Mouse (Mus musculus) forebrain, embryonic 11.5 days (tissue): ENCODE results near the gene Olfr95. TPM values are rescaled to one million over a fixed set of nuclear protein-coding genes. Genes with fewer than 3 reads are reported as not detected.
A peak's percentile ranks its signal among the peaks of the same experiment; 100 is the strongest.
"Not testable (repeated sequence)": the region's sequence is repeated elsewhere in the genome, so short reads cannot be mapped to it uniquely, and the experiment has no call there.

Experiments used
- ATAC-seq: fragments of 200-750 bp; cut with Nextera tagmentation; replicated peaks from 2 replicates; pipeline ENCODE4 v1.8.0; 2017; ENCODE audit warnings: moderate TSS enrichment; ENCODE audit not compliant: low FRiP score
- DNase-seq: peaks from one replicate; pipeline ENCODE4 v3.0.0-alpha.2; 2017; ENCODE audit warnings: low spot score
- H3K27ac ChIP-seq: fragments of 300-500 bp; sonication (generic); 2 replicates; pipeline ENCODE4 v1.5.1; 2014; ENCODE audit warnings: low read depth, low read length
- H3K27me3 ChIP-seq: fragments of 300-500 bp; sonication (generic); 2 replicates; pipeline ENCODE4 v1.6.1; 2014; ENCODE audit warnings: mild to moderate bottlenecking, low read length, mixed read lengths; ENCODE audit not compliant: control insufficient read depth, insufficient read depth
- H3K36me3 ChIP-seq: fragments of 300-500 bp; sonication (generic); 2 replicates; pipeline ENCODE4 v1.6.1; 2014; ENCODE audit warnings: mild to moderate bottlenecking, low read length, moderate library complexity, mixed read lengths; ENCODE audit not compliant: control insufficient read depth, insufficient read depth
- H3K4me1 ChIP-seq: fragments of 300-500 bp; sonication (generic); replicated peaks from 2 replicates; pipeline ENCODE4 v1.6.1; 2014; ENCODE audit warnings: low read length, mixed read lengths; ENCODE audit not compliant: control insufficient read depth, insufficient read depth
- H3K4me2 ChIP-seq: fragments of 300-500 bp; sonication (generic); 2 replicates; pipeline ENCODE4 v1.6.1; 2014; ENCODE audit warnings: low read depth, mild to moderate bottlenecking, low read length, moderate library complexity, mixed read lengths; ENCODE audit not compliant: severe bottlenecking
- H3K4me3 ChIP-seq: fragments of 300-500 bp; sonication (generic); 2 replicates; pipeline ENCODE4 v1.5.1; 2014; ENCODE audit warnings: low read depth, low read length
- H3K9ac ChIP-seq: fragments of 300-500 bp; sonication (generic); 2 replicates; pipeline ENCODE4 v1.6.1; 2014; ENCODE audit warnings: low read length
- H3K9me3 ChIP-seq: fragments of 300-500 bp; sonication (generic); 2 replicates; pipeline ENCODE4 v1.6.1; 2016; ENCODE audit warnings: low read length, mixed read lengths; ENCODE audit not compliant: control insufficient read depth
- WGBS: fragments of 180-500 bp; shearing (Covaris S2); extraction: QIAGEN DNeasy Blood & Tissue Kit; methylation state at CpG from one replicate; pipeline ENCODE4 v1.1.7; 2014; 5-methylcytosine and 5-hydroxymethylcytosine counted together
- polyA plus RNA-seq: library from polyadenylated mRNA; unstranded; fragments of >200 nt; fragmentation: Nextera tagmentation; extraction: Ambion mirVana; gene quantifications from 2 replicates; pipeline ENCODE4 v1.2.1, GENCODE M21; 2014

The Olfr95 gene
- not detected in 2 replicates for polyA plus RNA-seq

GRCm38 (mm10) chr17:37213018-37213417 lies at the start of gene Olfr95:
Gene Olfr95, minus strand, starts transcription at chr17:37213118.
- H3K4me1 ChIP-seq = no peaks in the 10 kb centered on the region
- H3K9me3 ChIP-seq = no peaks in the 10 kb centered on the region
- H3K36me3 ChIP-seq = no peaks in the 10 kb centered on the region
- no peak for ATAC-seq
- no peak within 1 kb of the TSS for H3K27ac ChIP-seq
- H3K27me3 ChIP-seq = peaks cover 6% of the 10 kb centered on the region; the same call in 1 of the 2 replicates
- 81% methylated on average over 3 of the region's 3 CpGs for WGBS
- no peak within 1 kb of the TSS for H3K4me2 ChIP-seq
- H3K4me3 ChIP-seq = no peak within 1 kb of the TSS
- H3K9ac ChIP-seq = no peak within 1 kb of the TSS
- DNase-seq = no peak

GRCm38 (mm10) chr17:37250544-37250943 lies 37.6 kb upstream of the Olfr95 start:
- H3K36me3 ChIP-seq = no peaks in the 10 kb centered on the region
- no peaks in the 10 kb centered on the region for H3K4me1 ChIP-seq
- H3K27me3 ChIP-seq = no peaks in the 10 kb centered on the region
- no peak overlapping the region for H3K4me3 ChIP-seq
- no peak overlapping the region for H3K9ac ChIP-seq
- H3K9me3 ChIP-seq = no peaks in the 10 kb centered on the region
- H3K27ac ChIP-seq = no peak overlapping the region
- DNase-seq (no peak), ATAC-seq (no peak)
- no peak overlapping the region for H3K4me2 ChIP-seq
- WGBS = 4% methylated on average over 1 of the region's 1 CpGs

GRCm38 (mm10) chr17:37249460-37249859 lies 36.5 kb upstream of the Olfr95 start:
- ATAC-seq (no peak), DNase-seq (no peak)
- Histone ChIP-seq H3K36me3 (no peaks in the 10 kb centered on the region), H3K27ac (no peak overlapping the region), H3K4me3 (no peak overlapping the region), H3K9me3 (no peaks in the 10 kb centered on the region), H3K27me3 (no peaks in the 10 kb centered on the region), H3K4me1 (no peaks in the 10 kb centered on the region), H3K9ac (no peak overlapping the region), H3K4me2 (no peak overlapping the region)

DNA sequence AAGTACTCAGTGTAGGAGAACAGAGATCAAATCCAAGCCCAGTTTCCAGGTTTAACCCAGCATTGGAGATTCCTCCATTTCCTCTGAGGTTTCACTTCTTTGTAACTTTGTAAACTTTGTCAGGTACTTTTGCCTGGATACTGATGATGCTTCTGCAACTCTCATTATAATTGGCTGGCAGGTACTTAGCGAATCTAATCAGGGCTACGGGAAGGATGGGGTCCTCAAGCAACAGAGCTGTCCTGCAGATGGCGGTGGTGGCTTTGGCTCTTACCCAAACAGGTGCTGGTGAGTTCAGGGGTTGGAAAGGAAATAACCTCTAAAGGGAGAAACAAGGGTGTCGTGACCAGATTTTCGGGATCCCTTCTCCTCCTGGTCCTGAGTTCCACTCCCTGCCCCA lies 33.8 kb upstream of the Olfr95 start:
- no peak overlapping the region for H3K4me3 ChIP-seq
- no peak for DNase-seq
- no peak overlapping the region for H3K27ac ChIP-seq
- peak; percentile 56; the same call in 1 of the 2 replicates for ATAC-seq
- no peak overlapping the region for H3K9ac ChIP-seq
- no peaks in the 10 kb centered on the region for H3K9me3 ChIP-seq
- WGBS = 30% methylated on average over 5 of the region's 5 CpGs
- H3K27me3 ChIP-seq = no peaks in the 10 kb centered on the region
- no peaks in the 10 kb centered on the region for H3K4me1 ChIP-seq
- H3K36me3 ChIP-seq = no peaks in the 10 kb centered on the region
- H3K4me2 ChIP-seq = no peak overlapping the region

GRCm38 (mm10) chr17:37242198-37242597 lies 29.3 kb upstream of the Olfr95 start:
- Histone ChIP-seq H3K9me3 (no peaks in the 10 kb centered on the region), H3K36me3 (no peaks in the 10 kb centered on the region), H3K4me3 (no peak overlapping the region), H3K9ac (no peak overlapping the region), H3K4me1 (no peaks in the 10 kb centered on the region), H3K4me2 (no peak overlapping the region), H3K27me3 (no peaks in the 10 kb centered on the region), H3K27ac (no peak overlapping the region)
- 61% methylated on average over 3 of the region's 3 CpGs for WGBS
- DNase-seq (no peak), ATAC-seq (no peak)

DNA sequence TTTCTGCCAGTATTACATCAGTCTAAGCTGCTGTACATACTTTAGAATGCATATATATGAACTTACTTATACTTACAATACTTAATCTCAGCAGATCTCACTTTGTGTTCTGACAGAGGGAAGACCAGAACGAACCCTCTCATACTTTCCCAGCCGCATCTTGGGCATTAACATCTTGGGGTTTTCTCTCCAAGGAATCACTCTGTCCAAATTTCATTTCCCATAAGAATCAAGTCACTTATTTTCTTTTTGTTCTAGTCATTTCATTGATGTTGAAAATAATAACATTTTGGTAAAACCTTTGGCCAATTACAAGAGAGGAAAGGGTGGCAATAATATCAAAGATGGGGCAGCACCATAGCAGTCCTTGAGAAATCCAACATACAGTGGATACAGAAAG lies 24.3 kb upstream of the Olfr95 start, which contains the start of gene Olfr97:
TSS of gene Olfr97 (minus strand) at position 101 of the 400 bp plus-strand sequence.
- not testable (repeated sequence) for DNase-seq, H3K4me2 ChIP-seq, H3K4me3 ChIP-seq, H3K9ac ChIP-seq, H3K27me3 ChIP-seq, ATAC-seq, H3K9me3 ChIP-seq, H3K4me1 ChIP-seq, H3K27ac ChIP-seq, H3K36me3 ChIP-seq
- 93% methylated on average over 2 of the region's 2 CpGs for WGBS

- DNase-seq = no peak
- no peak for ATAC-seq
These were observed 9.0 kb upstream of the Olfr95 start for GRCm38 (mm10) chr17:37221879-37222278.

DNA sequence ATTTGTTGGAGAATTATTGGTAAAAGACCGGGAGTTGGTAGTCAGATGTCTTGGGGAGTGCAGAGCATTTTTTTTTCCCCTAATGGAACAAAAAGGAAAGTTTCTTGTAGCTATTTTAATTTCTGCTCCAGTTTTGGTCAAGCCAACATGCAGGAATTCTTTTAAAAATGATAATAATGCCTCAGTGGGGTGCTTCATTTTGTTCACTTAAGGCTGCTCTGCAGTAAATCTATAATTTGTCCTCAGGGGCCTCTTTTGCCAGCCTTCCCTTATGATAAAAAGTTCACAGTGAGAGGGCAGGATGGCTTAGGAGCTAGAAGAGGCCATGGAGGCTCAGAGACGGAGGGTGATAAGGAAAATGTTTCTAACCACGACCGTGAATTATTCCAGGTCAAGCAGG lies 6.9 kb upstream of the Olfr95 start, which contains the start of gene Olfr96:
TSS of gene Olfr96 (plus strand) at position 301 of the 400 bp plus-strand sequence.
- H3K4me1 ChIP-seq = no peaks in the 10 kb centered on the region
- H3K4me2 ChIP-seq = no peak within 1 kb of the TSS
- no peak within 1 kb of the TSS for H3K9ac ChIP-seq
- no peaks in the 10 kb centered on the region for H3K9me3 ChIP-seq
- WGBS = 59% methylated on average over 4 of the region's 4 CpGs
- DNase-seq (no peak), ATAC-seq (no peak)
- no peaks in the 10 kb centered on the region for H3K36me3 ChIP-seq
- H3K27ac ChIP-seq = no peak within 1 kb of the TSS
- no peak within 1 kb of the TSS for H3K4me3 ChIP-seq
- H3K27me3 ChIP-seq = no peaks in the 10 kb centered on the region

More at GRCm38 (mm10) chr17:37221879-37222278, 9.0 kb upstream of the Olfr95 start:
- H3K4me2 ChIP-seq = no peak overlapping the region
- no peak overlapping the region for H3K4me3 ChIP-seq
- no peak overlapping the region for H3K9ac ChIP-seq
- no peaks in the 10 kb centered on the region for H3K27me3 ChIP-seq
- H3K4me1 ChIP-seq = no peaks in the 10 kb centered on the region
- 30% methylated on average over 1 of the region's 1 CpGs for WGBS
- no peaks in the 10 kb centered on the region for H3K36me3 ChIP-seq
- no peak overlapping the region for H3K27ac ChIP-seq
- H3K9me3 ChIP-seq = no peaks in the 10 kb centered on the region

- no peaks in the 10 kb centered on the region for H3K9me3 ChIP-seq
- no peak overlapping the region for H3K4me3 ChIP-seq
- no peak overlapping the region for H3K9ac ChIP-seq
- no peaks in the 10 kb centered on the region for H3K27me3 ChIP-seq
- no peaks in the 10 kb centered on the region for H3K4me1 ChIP-seq
- no peak overlapping the region for H3K4me2 ChIP-seq
- WGBS = 83% methylated on average over 3 of the region's 3 CpGs
- no peak overlapping the region for H3K27ac ChIP-seq
- DNase-seq (no peak), ATAC-seq (no peak)
- H3K36me3 ChIP-seq = no peaks in the 10 kb centered on the region
These were observed 5.6 kb upstream of the Olfr95 start for GRCm38 (mm10) chr17:37218486-37218885.
